Mouse (Mus musculus): ENCODE data around the gene Anapc11.

- TF ChIP-seq CTCF (IDR thresholded peaks at IDR 0.05; ENCODE audit: low read depth, low read length) (no peak), GATA1 (IDR thresholded peaks at IDR 0.05; ENCODE audit: borderline replicate concordance, low read length) (no peak), TAL1 (conservative IDR thresholded peaks at IDR 0.05; ENCODE audit: low read depth, low read length) (no peak)
Measured at GRCm38 (mm10) chr11:120574278-120574600, 24.0 kb upstream of the Anapc11 start.
